Mouse (Mus musculus) left cerebral cortex, postnatal 10 days (tissue): ENCODE measurements at regions not wholly inside any gene's neighbourhood (a gene's known extent, or its start where the extent isn't known, plus 50 kb on each side); places are given as distances from the start of the nearest gene placed in this dataset.
A peak's percentile ranks its signal among the peaks of the same experiment; 100 is the strongest.

Experiments
- DNase-seq, 2 experiments: peaks; one replicate each; pipeline ENCODE4 v3.0.0; 2021 to 2022; ENCODE audit warnings: low spot score in 2 of 2, mixed read lengths in 1 of 2; ENCODE audit errors: extremely low spot score in 1 of 2
- intact Hi-C: fragments of 180-260 bp; cut with DNase I; formaldehyde crosslinking; loops from one replicate; pipeline ENCODE4 v1.15.1; 2025

- DNase-seq = no peak
- intact Hi-C loops = no loop called here
These were observed 207.1 kb downstream of the Snx10 start for GRCm38 (mm10) chr6:51730564-51731351.

- intact Hi-C loops = no loop called here
- peak in 1 of 2 experiments; percentile 49 for DNase-seq
These were observed 208.7 kb downstream of the Snx10 start for GRCm38 (mm10) chr6:51732298-51732895.

- intact Hi-C loops = no loop called here
These were observed 212.3 kb downstream of the Snx10 start for GRCm38 (mm10) chr6:51736051-51736450.

GRCm38 (mm10) chr6:51743105-51743660, 219.5 kb downstream of the Snx10 start:
- no peak for DNase-seq
- intact Hi-C loops = no loop called here

More at GRCm38 (mm10) chr6:51736051-51736450, 212.3 kb downstream of the Snx10 start:
- DNase-seq = no peak

GRCm38 (mm10) chr6:51744607-51745006, 220.9 kb downstream of the Snx10 start:
- intact Hi-C loops = no loop called here
- DNase-seq = no peak

GRCm38 (mm10) chr6:51754239-51754681, 230.6 kb downstream of the Snx10 start:
- peak in 1 of 2 experiments; percentile 42 for DNase-seq
- intact Hi-C loops = no loop called here

GRCm38 (mm10) chr6:51757131-51757530, 233.4 kb downstream of the Snx10 start:
- intact Hi-C loops = no loop called here

GRCm38 (mm10) chr6:51757746-51758145, 234.0 kb downstream of the Snx10 start:
- intact Hi-C loops = no loop called here
- no peak for DNase-seq

More at GRCm38 (mm10) chr6:51757131-51757530, 233.4 kb downstream of the Snx10 start:
- DNase-seq = no peak

- DNase-seq = no peak
- intact Hi-C loops = no loop called here
These were observed 235.1 kb downstream of the Snx10 start for GRCm38 (mm10) chr6:51758781-51759180.

- no peak for DNase-seq
- intact Hi-C loops = no loop called here
These were observed 236.7 kb downstream of the Snx10 start for GRCm38 (mm10) chr6:51760372-51760771.

- intact Hi-C loops = no loop called here
These were observed 237.8 kb downstream of the Snx10 start for GRCm38 (mm10) chr6:51761506-51761905.

GRCm38 (mm10) chr6:51766482-51766881, 242.8 kb downstream of the Snx10 start:
- intact Hi-C loops = no loop called here
- no peak for DNase-seq

More at GRCm38 (mm10) chr6:51761506-51761905, 237.8 kb downstream of the Snx10 start:
- no peak for DNase-seq

- DNase-seq = peak in 1 of 2 experiments; percentile 32
- intact Hi-C loops = no loop called here
These were observed 244.1 kb downstream of the Snx10 start for GRCm38 (mm10) chr6:51767582-51768341.

GRCm38 (mm10) chr6:51771001-51771400, 241.3 kb downstream of the Skap2 start:
- DNase-seq = no peak
- intact Hi-C loops = no loop called here

- intact Hi-C loops = no loop called here
- DNase-seq = no peak
These were observed 240.9 kb downstream of the Skap2 start for GRCm38 (mm10) chr6:51771424-51771823.

- no peak for DNase-seq
- intact Hi-C loops = no loop called here
These were observed 237.6 kb downstream of the Skap2 start for GRCm38 (mm10) chr6:51774771-51775170.

GRCm38 (mm10) chr6:51785615-51786014, 226.7 kb downstream of the Skap2 start:
- no peak for DNase-seq

GRCm38 (mm10) chr6:51786836-51787235, 225.5 kb downstream of the Skap2 start:
- DNase-seq = no peak
- intact Hi-C loops = no loop called here

More at GRCm38 (mm10) chr6:51785615-51786014, 226.7 kb downstream of the Skap2 start:
- intact Hi-C loops = no loop called here

- intact Hi-C loops = no loop called here
- DNase-seq = no peak
These were observed 224.2 kb downstream of the Skap2 start for GRCm38 (mm10) chr6:51788156-51788555.
